Mouse (Mus musculus) bone marrow macrophage, adult 2 months (primary cell): ENCODE results near the gene Arrdc5. TPM values are rescaled to one million over a fixed set of nuclear protein-coding genes. Genes with fewer than 3 reads are reported as not detected.

Experiments used
- H3K27ac ChIP-seq: 2 replicates; pipeline ENCODE4 v1.5.1; 2012; ENCODE audit warnings: low read depth, low read length; ENCODE audit not compliant: insufficient read depth
- H3K4me1 ChIP-seq: 2 replicates; pipeline ENCODE4 v1.6.1; 2012; ENCODE audit warnings: low read length; ENCODE audit not compliant: control insufficient read depth, insufficient read depth
- H3K4me3 ChIP-seq: 2 replicates; pipeline ENCODE4 v1.5.1; 2012; ENCODE audit warnings: mild to moderate bottlenecking, low read length, moderate library complexity; ENCODE audit not compliant: insufficient read depth
- CTCF ChIP-seq: IDR thresholded peaks from 2 replicates; pipeline ENCODE4 v1.5.1; 2012; ENCODE audit warnings: low read depth, mild to moderate bottlenecking, low read length, moderate library complexity
- POLR2A ChIP-seq: IDR thresholded peaks from 2 replicates; pipeline ENCODE4 v1.6.1; 2012; ENCODE audit warnings: mild to moderate bottlenecking, low read depth, low read length, borderline replicate concordance
- polyA plus RNA-seq: library from polyadenylated mRNA; stranded (reverse); fragments of >200 nt; gene quantifications from 2 replicates; pipeline ENCODE4 v1.2.4, GENCODE M21; 2012; ENCODE audit not compliant: missing spikeins, insufficient read depth, insufficient read length

Arrdc5 gene
- polyA plus RNA-seq, 1 experiment, result not detected

DNA sequence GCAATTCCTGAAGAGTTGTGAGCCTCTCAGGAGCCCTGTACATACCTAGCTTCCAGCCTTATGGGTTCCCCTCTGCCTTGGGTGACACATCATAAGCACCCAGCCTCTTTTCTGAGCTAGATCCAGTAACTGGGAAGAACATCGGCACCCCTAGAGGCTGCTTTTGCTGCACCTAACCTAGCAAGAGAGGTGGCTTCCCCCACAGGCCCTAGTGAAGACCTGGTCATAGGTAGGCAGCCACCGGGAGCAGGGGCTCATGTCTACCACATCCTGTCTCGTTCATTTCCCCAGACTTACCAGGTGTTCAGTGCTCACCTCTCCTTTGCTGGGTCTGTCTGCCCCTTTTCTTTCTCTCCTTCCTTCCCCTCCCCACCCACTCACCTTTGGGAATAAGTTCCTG, 30.3 kb upstream of the Arrdc5 start:
- Histone ChIP-seq H3K4me1 (peaks cover 10% of the 10 kb centered on the region), H3K4me3 (no peak overlapping the region), H3K27ac (no peak overlapping the region)
- TF ChIP-seq CTCF (no peak), POLR2A (no peak)

DNA sequence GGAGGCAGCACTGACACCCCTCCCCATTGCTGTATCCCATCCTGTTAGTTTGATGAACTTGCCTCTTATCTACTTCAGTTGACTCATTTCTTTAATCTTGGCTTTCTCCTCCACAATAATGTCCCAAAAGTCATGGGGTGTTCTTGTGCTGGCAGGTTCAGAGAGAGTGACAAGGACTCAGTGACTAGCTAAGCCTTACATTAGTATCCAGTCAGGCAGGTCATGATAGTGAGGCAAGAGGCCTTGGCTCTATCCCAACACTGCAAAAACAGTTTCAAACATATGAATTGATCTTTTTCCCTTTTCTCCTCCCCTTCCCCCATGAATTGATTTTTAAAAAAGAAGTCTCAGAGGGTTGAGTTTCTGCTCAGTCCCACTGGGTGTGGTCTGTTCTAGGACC, 29.2 kb upstream of the Arrdc5 start:
- TF ChIP-seq POLR2A (no peak), CTCF (no peak)
- H3K4me1 ChIP-seq, result peaks cover 10% of the 10 kb centered on the region
- H3K27ac ChIP-seq, result no peak overlapping the region
- no peak overlapping the region for H3K4me3 ChIP-seq

DNA sequence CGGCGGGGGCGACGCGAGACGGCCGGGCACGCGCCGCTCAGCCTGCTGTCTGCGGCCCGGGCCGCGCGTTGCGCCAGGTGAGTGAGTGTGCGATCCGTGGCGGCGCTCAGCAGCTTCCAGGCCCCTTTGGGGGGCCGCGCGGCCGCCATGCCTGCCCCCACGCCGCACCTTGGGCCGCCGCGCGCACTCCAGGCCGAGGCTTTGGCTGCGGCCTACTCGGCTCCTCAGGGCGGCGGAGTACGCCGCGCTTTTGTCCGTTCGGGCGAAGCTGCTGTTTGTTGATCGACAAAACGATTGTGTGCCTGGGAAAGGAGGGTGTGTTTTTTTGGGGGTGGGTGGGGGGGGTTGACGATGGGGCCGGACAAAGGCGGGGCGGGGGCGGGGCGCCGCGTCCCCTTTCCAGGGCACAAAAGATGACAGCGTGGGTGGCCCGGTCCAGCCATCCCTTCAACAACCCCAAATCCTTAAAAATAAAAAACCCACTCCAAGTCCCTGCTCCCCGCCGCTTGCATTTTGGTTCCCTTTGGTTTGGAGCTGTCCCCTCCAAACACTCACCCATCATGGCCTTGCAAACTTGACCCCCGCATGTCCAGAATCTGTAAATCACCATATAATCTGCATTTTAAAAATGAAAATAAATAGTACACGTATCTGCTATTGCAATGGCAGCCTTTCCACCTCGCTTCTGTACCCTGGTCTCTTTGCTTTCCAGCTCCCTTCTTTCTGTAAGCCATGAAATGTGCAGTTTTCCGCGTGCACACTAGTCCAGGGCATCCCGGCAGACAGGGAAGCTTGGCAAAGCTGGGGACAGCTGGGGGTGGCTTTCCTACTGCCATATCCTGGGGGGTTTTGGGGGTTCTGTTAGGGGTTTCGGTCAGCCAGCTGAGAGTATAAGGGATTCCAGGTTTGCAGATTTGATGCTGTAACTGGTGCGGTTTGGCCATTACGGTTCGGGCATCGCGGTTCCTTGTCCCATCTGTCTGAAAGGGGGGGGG, 26.4 kb upstream of the Arrdc5 start:
- Histone ChIP-seq H3K4me1 (peaks cover 10% of the 10 kb centered on the region), H3K27ac (peak overlapping the region; percentile 27), H3K4me3 (peak overlapping the region; percentile 70)
- TF ChIP-seq POLR2A, result no peak

DNA sequence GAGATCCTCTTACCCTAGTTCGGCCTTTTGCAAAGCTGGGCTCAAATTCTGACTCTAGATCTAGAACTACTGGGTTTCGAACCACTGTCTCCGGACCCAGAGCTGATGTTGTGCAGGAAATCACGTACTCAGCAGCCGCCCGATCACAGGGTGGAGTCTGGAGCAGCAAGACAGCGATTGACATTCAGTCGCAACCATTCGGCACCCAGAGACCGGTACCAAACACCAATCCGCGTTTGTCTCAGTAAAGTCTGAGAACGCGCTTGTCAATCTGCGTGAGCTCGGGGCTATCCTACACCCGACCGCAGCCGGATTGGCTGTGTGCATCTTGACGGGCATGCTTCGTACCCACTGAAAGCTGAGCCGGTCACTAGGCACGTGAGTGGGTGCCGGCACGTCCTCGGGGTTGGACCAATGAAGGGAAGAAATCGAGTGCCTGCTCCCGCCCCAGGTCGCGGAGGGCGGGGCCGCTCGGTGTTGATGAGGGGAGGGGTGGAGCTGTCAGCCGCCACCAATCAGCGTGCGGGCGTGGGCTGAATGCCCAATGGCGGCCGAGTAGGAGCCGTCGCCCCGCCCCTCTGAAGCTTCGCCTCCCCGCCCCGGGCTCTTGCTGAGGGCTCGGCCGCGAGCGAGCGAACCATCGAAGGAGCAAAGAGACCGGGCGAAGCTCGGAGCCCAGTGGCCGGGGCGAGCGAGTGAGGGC, 25.5 kb upstream of the Arrdc5 start, which contains the start of gene Kdm4b:
Gene Kdm4b (plus strand): TSS at position 613 of the 703 bp plus-strand sequence.
- no peak for TF ChIP-seq CTCF
- no peak; the same call in 1 of the 2 replicates for TF ChIP-seq POLR2A
- Histone ChIP-seq H3K27ac (peak within 1 kb of the TSS; percentile 39), H3K4me1 (peaks cover 10% of the 10 kb centered on the region), H3K4me3 (peak within 1 kb of the TSS; percentile 70)

DNA sequence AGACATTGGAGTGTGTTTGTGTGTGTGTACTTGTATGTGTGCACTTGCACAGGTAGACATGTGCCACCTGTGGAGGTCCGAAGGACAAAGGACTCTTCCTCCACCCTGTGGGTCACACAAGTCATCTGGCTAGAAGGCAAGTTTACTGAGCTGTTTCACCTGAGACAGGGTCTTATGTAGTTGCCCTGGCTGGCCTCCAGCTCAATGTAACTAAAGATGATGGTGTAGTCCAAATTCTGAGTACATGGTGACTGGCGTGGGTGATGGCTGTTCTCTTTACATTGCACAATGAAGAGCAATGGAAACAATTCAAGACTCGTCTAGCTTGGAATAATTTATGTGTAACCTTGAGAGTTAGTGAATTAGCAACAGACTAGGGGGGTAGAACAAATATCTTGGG, 24.3 kb upstream of the Arrdc5 start:
- H3K27ac ChIP-seq, result no peak overlapping the region
- H3K4me1 ChIP-seq, result peaks cover 10% of the 10 kb centered on the region
- H3K4me3 ChIP-seq, result no peak overlapping the region
- no peak for TF ChIP-seq POLR2A
- no peak for TF ChIP-seq CTCF

DNA sequence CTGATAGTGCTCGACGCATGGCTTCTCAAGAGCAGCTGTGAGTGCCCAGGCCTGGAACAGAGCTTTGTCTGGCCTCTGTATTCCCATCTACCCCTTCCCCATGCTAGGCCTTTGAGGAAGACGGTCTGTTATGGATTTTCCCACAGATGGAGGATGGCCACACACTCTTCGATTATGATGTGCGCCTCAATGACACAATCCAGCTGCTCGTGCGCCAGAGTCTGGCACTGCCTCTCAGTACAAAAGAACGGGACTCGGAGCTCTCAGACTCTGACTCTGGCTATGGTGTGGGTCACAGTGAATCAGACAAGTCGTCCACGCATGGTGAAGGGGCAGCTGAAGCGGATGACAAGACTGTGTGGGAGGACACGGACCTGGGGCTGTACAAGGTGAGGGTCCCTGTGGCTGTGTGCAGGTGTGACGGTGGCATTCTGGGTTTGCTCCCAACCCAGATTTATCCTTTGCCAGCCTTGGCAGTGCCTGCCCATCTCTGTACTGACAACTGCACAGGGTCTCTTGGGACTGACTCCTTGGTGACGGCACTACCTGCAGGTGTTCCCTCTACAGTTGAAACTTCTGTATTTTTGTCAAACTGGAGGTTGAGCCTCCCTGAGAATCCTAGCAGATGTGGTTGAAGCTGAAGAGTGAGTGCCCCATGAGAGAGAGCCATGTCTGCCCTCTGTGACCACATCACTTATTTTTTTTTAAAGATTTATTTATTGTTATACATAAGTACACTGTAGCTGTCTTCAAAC, 9.3 kb upstream of the Arrdc5 start:
- Histone ChIP-seq H3K27ac (no peak overlapping the region), H3K4me1 (peaks cover 3% of the 10 kb centered on the region), H3K4me3 (no peak overlapping the region)
- TF ChIP-seq CTCF, result no peak
- TF ChIP-seq POLR2A, result no peak

DNA sequence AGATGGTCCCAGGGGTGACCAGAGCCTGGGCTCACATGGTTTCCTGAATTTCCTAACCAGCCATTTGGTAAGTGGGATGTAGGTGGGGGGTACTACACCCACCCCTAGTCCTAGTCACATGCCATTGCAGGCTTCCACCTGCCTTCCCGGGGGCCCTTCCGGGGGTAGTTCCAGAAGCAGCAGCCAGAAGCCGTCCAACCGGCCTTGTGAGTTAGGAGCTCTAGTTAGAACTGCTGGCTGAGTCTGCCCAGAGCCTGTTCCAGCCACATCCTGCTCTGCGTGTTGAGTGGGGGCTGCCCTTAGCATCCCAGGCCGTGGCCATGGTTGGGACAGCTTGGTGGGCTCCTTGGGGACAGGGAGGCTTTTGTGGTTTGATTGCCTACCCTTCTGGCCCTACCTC, 8.0 kb upstream of the Arrdc5 start:
- peaks cover 3% of the 10 kb centered on the region for H3K4me1 ChIP-seq
- no peak overlapping the region for H3K27ac ChIP-seq
- no peak overlapping the region for H3K4me3 ChIP-seq
- TF ChIP-seq CTCF (no peak), POLR2A (no peak)

DNA sequence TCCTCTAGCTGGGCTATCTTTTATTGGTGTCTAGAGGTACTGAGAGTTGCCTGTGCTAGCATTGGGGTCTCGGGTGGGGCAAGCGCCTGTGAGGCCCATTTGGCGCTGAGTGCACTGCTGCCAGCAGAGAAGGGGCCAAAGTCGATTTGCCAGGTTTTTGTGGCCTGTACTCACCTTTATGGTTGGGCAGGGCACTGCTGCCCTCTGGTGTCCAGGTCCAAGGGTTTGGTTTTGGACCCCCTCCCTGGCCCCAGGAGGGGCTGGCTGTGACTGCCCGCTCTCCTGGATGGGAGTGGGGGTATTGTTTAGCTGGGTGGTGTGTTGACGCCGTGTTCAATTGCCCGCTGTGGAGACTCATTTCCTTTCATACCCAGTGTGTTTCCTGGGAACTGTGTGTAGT, 5.7 kb upstream of the Arrdc5 start:
- Histone ChIP-seq H3K4me1 (peaks cover 6% of the 10 kb centered on the region), H3K27ac (no peak overlapping the region), H3K4me3 (no peak overlapping the region)
- TF ChIP-seq CTCF (no peak), POLR2A (no peak)

DNA sequence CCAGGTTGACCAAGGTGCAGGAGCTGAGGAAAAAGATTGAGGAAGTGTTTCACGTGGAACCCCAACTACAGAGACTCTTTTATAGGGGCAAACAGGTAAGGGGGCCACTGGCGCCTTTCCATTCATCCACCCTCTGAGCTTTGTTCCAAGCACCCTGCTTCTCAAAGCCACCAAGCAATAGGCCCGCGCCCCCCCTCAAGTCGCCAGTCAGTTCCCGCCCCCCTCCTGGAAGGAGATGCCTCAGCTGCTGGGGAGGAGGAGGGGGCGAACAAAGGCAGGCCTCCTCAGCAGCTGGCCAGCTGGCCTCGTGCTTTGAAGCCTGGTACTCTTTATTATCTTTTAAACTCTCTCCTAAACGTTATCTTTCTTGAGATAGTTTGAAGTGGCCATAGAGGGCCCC, 5.1 kb upstream of the Arrdc5 start:
- Histone ChIP-seq H3K27ac (no peak overlapping the region), H3K4me1 (peaks cover 6% of the 10 kb centered on the region), H3K4me3 (peak overlapping the region; percentile 85; the same call in 1 of the 2 replicates)
- no peak for TF ChIP-seq POLR2A
- no peak for TF ChIP-seq CTCF

DNA sequence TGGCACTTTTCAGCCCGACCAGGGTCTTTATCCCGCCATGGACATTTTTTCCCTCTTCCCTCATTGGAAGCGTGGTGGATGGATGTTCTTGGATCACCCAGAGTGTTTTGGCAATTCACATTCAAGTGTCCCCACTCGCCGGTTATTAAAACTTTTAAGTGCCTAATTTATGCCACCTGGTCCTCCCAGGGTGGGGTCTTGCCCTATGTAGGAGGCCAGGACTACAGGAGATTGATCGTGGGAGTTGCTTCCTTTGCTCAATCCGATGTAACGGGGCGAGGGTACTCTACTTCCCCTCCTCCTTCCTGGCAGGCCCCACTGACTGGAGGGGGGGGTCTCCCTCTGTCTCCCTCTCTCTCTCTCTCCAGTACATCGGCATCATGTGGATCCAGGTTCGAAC, 4.6 kb upstream of the Arrdc5 start:
- Histone ChIP-seq H3K27ac (no peak overlapping the region), H3K4me3 (peak overlapping the region; percentile 85), H3K4me1 (peaks cover 6% of the 10 kb centered on the region)
- TF ChIP-seq CTCF (no peak), POLR2A (no peak)
